In genomic region chr9:121697150-121698049, GRCm38 (mm10) we compare ENCODE assay signal across 8 mouse cellular contexts. TPM values are rescaled to one million over a fixed set of nuclear protein-coding genes. Genes with fewer than 3 reads are reported as not detected.
A peak's percentile ranks its signal among the peaks of the same experiment; 100 is the strongest.
DNase-seq lines count a peak whose midpoint lies in the region; ATAC-seq lines count a peak whose summit lies in the region.

No protein-coding gene starts in this region.

- H3K4me3 ChIP-seq in liver, embryonic 12.5 days, result no peak overlapping the region

- peak; percentile 58 for DNase-seq in ovary, postnatal 14 days (ENCODE audit: low spot score)
- no peak for DNase-seq in ovary, adult 18-20 months (ENCODE audit: low spot score)
- DNase-seq in T-cell, adult 2 months (ENCODE audit: low spot score), result peak; percentile 82
- DNase-seq in cerebellum, postnatal 14 days, result peak; percentile 69 to 90
- DNase-seq in embryo, embryonic 11 days, result no peak

- H3K4me1 ChIP-seq in liver, embryonic 12.5 days, result no peaks in the 10 kb centered on the region

- H3K9ac ChIP-seq in liver, embryonic 12.5 days, result no peak overlapping the region

- H3K4me2 ChIP-seq in liver, embryonic 12.5 days, result no peak overlapping the region

- peaks cover 7% of the 10 kb centered on the region for H3K9me3 ChIP-seq in liver, embryonic 12.5 days (replicated peaks)

- peak; percentile 49 to 62; a peak in 3 of 4 replicates for ATAC-seq in hematopoietic stem cell, adult 5-6 weeks (replicated peaks in 1 of 2; ENCODE audit: insufficient read depth in 1 of 2, low FRiP score in 2 of 2, low TSS enrichment in 1 of 2, low read depth in 1 of 2, poor library complexity in 2 of 2, severe bottlenecking in 2 of 2)
- peak; percentile 40; the same call in 1 of the 2 replicates for ATAC-seq in liver, embryonic 12.5 days
- ATAC-seq in neutrophil, adult 5-6 weeks (ENCODE audit: extremely low read depth, insufficient number of reproducible peaks, low FRiP score, poor library complexity, severe bottlenecking), result peak; percentile 58

- no peak overlapping the region for H3K27ac ChIP-seq in liver, embryonic 12.5 days

- H3K27me3 ChIP-seq in liver, embryonic 12.5 days (replicated peaks), result no peaks in the 10 kb centered on the region

- WGBS in liver, embryonic 12.5 days (ENCODE audit: insufficient replicate concordance), result 96% methylated on average over 1 of the region's 1 CpGs

- peaks cover 5% of the 10 kb centered on the region; the same call in 1 of the 2 replicates for H3K36me3 ChIP-seq in liver, embryonic 12.5 days

RNA-seq across cellular contexts. Expression of gene Sec22c, which starts 7.9 kb away (rescaled TPM):
- total RNA-seq in hematopoietic stem cell, adult 5-6 weeks (2017), result 4.3 and 4.4 TPM in 2 replicates
- polyA plus RNA-seq in liver, embryonic 12.5 days (2016; fragmentation: Nextera tagmentation; extraction: Ambion mirVana), result 4.4 and 5.1 TPM in 2 replicates
- total RNA-seq in neutrophil, adult 5-6 weeks (2017), result 5.7 and 7.1 TPM in 2 replicates

RNA-seq across cellular contexts. Expression of gene Ss18l2, which starts 12.7 kb away (rescaled TPM):
- total RNA-seq in hematopoietic stem cell, adult 5-6 weeks (2017), result 27.1 and 30.0 TPM in 2 replicates
- polyA plus RNA-seq in liver, embryonic 12.5 days (2016; fragmentation: Nextera tagmentation; extraction: Ambion mirVana), result 77.5 and 89.3 TPM in 2 replicates
- 8.0 and 14.9 TPM in 2 replicates for total RNA-seq in neutrophil, adult 5-6 weeks (2017)

RNA-seq across cellular contexts. Expression of gene Nktr, which starts 21.6 kb away (rescaled TPM):
- total RNA-seq in hematopoietic stem cell, adult 5-6 weeks (2017), result 155 and 156 TPM in 2 replicates
- 34.0 and 38.9 TPM in 2 replicates for polyA plus RNA-seq in liver, embryonic 12.5 days (2016; fragmentation: Nextera tagmentation; extraction: Ambion mirVana)
- 216 and 260 TPM in 2 replicates for total RNA-seq in neutrophil, adult 5-6 weeks (2017)

RNA-seq across cellular contexts. Expression of gene Vipr1, which starts 54.9 kb away (rescaled TPM):
- total RNA-seq in hematopoietic stem cell, adult 5-6 weeks (2017), result 0.25 and 0.45 TPM in 2 replicates
- 0.14 and 0.23 TPM in 2 replicates for polyA plus RNA-seq in liver, embryonic 12.5 days (2016; fragmentation: Nextera tagmentation; extraction: Ambion mirVana)
- 4.4 and 5.8 TPM in 2 replicates for total RNA-seq in neutrophil, adult 5-6 weeks (2017)

RNA-seq across cellular contexts. Expression of gene Lyzl4, which starts 55.5 kb away (rescaled TPM):
- total RNA-seq in hematopoietic stem cell, adult 5-6 weeks (2017), result not detected in 2 replicates
- 0.23 and 0.29 TPM in 2 replicates for polyA plus RNA-seq in liver, embryonic 12.5 days (2016; fragmentation: Nextera tagmentation; extraction: Ambion mirVana)
- total RNA-seq in neutrophil, adult 5-6 weeks (2017), result not detected in 2 replicates

Comparison
In these comparisons a context has a peak if more than half of its experiments do, and no peak if none do; other contexts are left out.
1. DNase-seq: peak in ovary, postnatal 14 days (single experiment), T-cell, adult 2 months (single experiment) and cerebellum, postnatal 14 days (2 of 2); none in ovary, adult 18-20 months (single experiment) and embryo, embryonic 11 days (single experiment).
2. Peak in every context shown above with its lines, with median percentiles within 50 percentile points of each other: ATAC-seq.